Mouse (Mus musculus): ENCODE measurements around the gene Tomm70a. TPM values are rescaled to one million over a fixed set of nuclear protein-coding genes. Genes with fewer than 3 reads are reported as not detected.

The Tomm70a gene
- 10 to 100 TPM; 15.2 to 15.9 TPM for total RNA-seq (2023)

DNA sequence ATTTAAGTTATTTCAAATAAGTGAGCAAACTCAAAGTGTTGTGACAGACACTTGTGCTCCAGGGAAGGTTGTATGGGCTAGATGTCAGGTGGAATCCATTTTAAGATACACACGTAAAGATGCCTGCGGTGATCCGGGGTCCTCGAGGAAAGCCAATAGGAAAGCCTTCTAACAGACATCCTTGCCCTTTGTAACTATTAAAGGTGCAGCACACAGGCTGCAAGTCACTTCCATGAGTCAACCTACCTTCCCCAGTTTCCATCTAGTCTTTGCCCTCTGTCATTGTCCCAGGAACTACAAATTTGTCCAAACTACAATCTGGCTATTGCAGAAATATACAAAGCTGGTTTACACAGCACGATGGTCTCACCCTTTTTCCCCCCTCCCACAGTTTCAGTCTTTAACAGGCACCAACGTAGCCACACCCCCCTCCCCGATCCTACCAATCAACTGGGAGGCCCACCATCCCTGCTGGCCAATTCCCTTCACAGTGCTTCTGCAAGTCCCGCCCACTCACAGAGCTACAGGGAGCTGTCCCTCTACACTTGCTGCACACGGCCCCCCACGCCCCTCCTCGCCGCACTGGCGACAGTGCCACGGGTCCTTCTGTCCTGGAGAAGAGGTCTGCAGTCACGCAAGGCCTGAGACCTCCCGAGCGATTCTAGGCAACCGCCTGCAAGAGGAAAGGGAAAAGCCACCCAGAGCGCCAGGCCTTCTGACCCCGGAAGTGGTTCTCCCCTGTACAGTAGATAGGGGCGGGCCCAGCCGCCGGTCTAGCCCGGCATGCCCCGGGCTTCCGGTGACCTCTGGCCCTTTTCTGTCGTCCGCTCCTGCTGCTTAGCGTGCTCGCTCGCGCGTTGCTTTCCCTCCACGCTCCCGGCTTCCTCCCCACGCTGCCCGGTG, at the start of gene Tomm70a:
TSS of gene Tomm70a (plus strand) at position 791 of the 903 bp plus-strand sequence.

DNA sequence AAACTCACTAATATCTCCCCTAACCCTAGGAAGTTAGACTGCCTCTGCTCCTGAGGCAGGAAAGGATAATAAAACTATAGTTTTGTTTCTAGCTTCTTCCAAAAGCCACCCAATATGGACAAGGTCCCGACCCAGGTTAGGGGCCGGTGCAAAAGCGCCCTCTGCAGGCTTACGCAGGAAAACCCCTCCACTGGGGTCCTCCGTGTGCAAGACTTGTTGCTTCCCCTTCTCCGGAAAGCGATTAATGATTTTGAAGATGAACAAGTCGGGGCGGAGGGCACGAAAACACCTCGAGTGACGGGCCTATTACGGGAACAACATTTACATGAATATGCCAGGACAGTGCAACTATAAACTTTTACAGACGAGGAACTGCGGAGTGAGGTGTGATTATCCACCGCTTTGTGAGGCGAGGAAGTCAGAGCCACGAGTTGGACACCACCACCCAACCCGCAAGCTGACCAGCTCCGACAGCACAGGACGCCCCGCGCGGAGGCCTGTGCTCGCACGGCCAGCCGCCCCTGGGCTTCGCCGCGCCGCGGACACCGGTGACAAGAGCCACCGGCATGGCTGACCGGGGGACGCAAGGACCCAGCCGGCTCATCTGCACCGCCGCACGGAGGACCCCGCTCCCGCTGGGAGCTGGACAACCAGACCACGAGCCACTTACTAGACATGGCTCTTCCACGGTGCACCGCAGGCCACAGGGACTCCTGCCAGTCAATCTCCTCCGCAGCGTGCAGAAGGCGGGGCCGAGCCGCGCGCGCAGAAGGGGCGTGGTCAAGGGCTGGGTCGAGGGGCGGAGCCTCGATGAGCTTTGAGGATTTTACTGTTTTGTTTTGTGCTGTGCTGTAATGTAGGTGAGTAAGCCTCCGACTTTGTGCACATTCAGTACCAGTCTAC, 45.4 kb downstream of the Tomm70a start, which contains the start of gene Nit2:
TSS of gene Nit2 (minus strand) at position 731 of the 903 bp plus-strand sequence.

Other genes with a start within 250 kb of the Tomm70a start
- not detected for gene Tmem45a, start 235.5 kb upstream of the Tomm70a start, total RNA-seq (2023)
- not detected for gene Lnp1, start 193.6 kb upstream of the Tomm70a start, total RNA-seq (2023)
- gene Tmem45a2, start 50.3 kb upstream of the Tomm70a start, total RNA-seq (2023): 1 to 10 TPM; 1.9 to 4.2 TPM
- gene Nit2, start 45.6 kb downstream of the Tomm70a start, total RNA-seq (2023): 10 to 100 TPM in 1 of 2 experiments, 1 to 10 TPM in 1; 8.6 to 10.8 TPM
- gene Tbc1d23, start 109.8 kb downstream of the Tomm70a start, total RNA-seq (2023): 100 to 1,000 TPM; 110 TPM
- gene Tmem30c, start 171.2 kb downstream of the Tomm70a start, total RNA-seq (2023): not detected
- 10 to 100 TPM; 10.9 to 18.5 TPM for gene Filip1l, start 231.4 kb downstream of the Tomm70a start, total RNA-seq (2023)

All from neutrophil, adult 59 days (primary cell).